Mouse (Mus musculus) forebrain, embryonic 14.5 days (tissue): ENCODE data around the gene Utp4. TPM values are rescaled to one million over a fixed set of nuclear protein-coding genes. Genes with fewer than 3 reads are reported as not detected.
A peak's percentile ranks its signal among the peaks of the same experiment; 100 is the strongest.

ENCODE experiments used
- ATAC-seq: fragments of 200-750 bp; cut with Nextera tagmentation; 2 replicates; pipeline ENCODE4 v1.8.0; 2017; ENCODE audit warnings: mild to moderate bottlenecking, moderate library complexity
- DNase-seq: peaks from one replicate; pipeline ENCODE4 v3.0.0-alpha.2; 2015; ENCODE audit warnings: low spot score
- H3K27ac ChIP-seq: fragments of 300-500 bp; sonication (generic); 2 replicates; pipeline ENCODE4 v1.5.1; 2014; ENCODE audit warnings: low read depth, mild to moderate bottlenecking, control low read depth, low read length, moderate library complexity
- H3K27me3 ChIP-seq: fragments of 300-500 bp; sonication (generic); replicated peaks from 2 replicates; pipeline ENCODE4 v1.6.1; 2014; ENCODE audit warnings: low read length, control low read depth, mixed read lengths; ENCODE audit not compliant: control insufficient read depth, insufficient read depth
- H3K36me3 ChIP-seq: fragments of 300-500 bp; sonication (generic); 2 replicates; pipeline ENCODE4 v1.6.1; 2014; ENCODE audit warnings: low read length, control low read depth; ENCODE audit not compliant: control insufficient read depth, insufficient read depth
- H3K4me1 ChIP-seq: fragments of 300-500 bp; sonication (generic); 2 replicates; pipeline ENCODE4 v1.6.1; 2014; ENCODE audit warnings: antibody characterized with exemption, low read length, control low read depth; ENCODE audit not compliant: control insufficient read depth, insufficient read depth
- H3K4me2 ChIP-seq: fragments of 300-500 bp; sonication (generic); 2 replicates; pipeline ENCODE4 v1.6.1; 2014; ENCODE audit warnings: mild to moderate bottlenecking, control low read depth, low read length
- H3K4me3 ChIP-seq: fragments of 300-500 bp; sonication (generic); 2 replicates; pipeline ENCODE4 v1.5.1; 2014; ENCODE audit warnings: low read depth, low read length, control low read depth
- H3K9ac ChIP-seq: fragments of 300-500 bp; sonication (generic); 2 replicates; pipeline ENCODE4 v1.6.1; 2014; ENCODE audit warnings: mild to moderate bottlenecking, low read length, control low read depth, moderate library complexity
- H3K9me3 ChIP-seq: fragments of 300-500 bp; sonication (generic); replicated peaks from 2 replicates; pipeline ENCODE4 v1.6.1; 2016; ENCODE audit warnings: low read length, control low read depth, mixed read lengths; ENCODE audit not compliant: control insufficient read depth
- whole genome bisulfite sequencing: fragments of 180-500 bp; shearing (Covaris S2); extraction: QIAGEN DNeasy Blood & Tissue Kit; methylation state at CpG from one replicate; pipeline ENCODE4 v1.1.7; 2014; 5-methylcytosine and 5-hydroxymethylcytosine counted together
- polyA plus RNA-seq: library from polyadenylated mRNA; unstranded; fragments of >200 nt; fragmentation: Nextera tagmentation; extraction: Ambion mirVana; gene quantifications from 2 replicates; pipeline ENCODE4 v1.2.1, GENCODE M21; 2014

Utp4 gene
- polyA plus RNA-seq, 1 experiment from 2014 or later = 52.7 TPM

GRCm38 (mm10) chr8:106892210-106892805, 1.1 kb upstream of the Utp4 start:
- Histone ChIP-seq H3K27me3 (no peaks in the 10 kb centered on the region), H3K4me1 (peaks cover 12% of the 10 kb centered on the region; the same call in 1 of the 2 replicates), H3K4me3 (peak overlapping the region; percentile 92), H3K4me2 (peak overlapping the region; percentile 74), H3K9ac (peak overlapping the region; percentile 96), H3K9me3 (no peaks in the 10 kb centered on the region), H3K27ac (peak overlapping the region; percentile 95), H3K36me3 (peaks cover 15% of the 10 kb centered on the region)
- under 1% methylated on average over 15 of the region's 15 CpGs for WGBS
- DNase-seq (peak; percentile 56), ATAC-seq (no peak)

GRCm38 (mm10) chr8:106892806-106893451, 507 bp upstream of the Utp4 start:
- Histone ChIP-seq H3K9ac (peak overlapping the region; percentile 96), H3K27ac (peak overlapping the region; percentile 95), H3K9me3 (no peaks in the 10 kb centered on the region), H3K4me2 (peak overlapping the region; percentile 74), H3K36me3 (peaks cover 20% of the 10 kb centered on the region), H3K27me3 (no peaks in the 10 kb centered on the region), H3K4me1 (peaks cover 12% of the 10 kb centered on the region; the same call in 1 of the 2 replicates), H3K4me3 (peak overlapping the region; percentile 92)
- ATAC-seq = peak; percentile 87
- WGBS = 1% methylated on average over 48 of the region's 57 CpGs
- peak; percentile 51 for DNase-seq

GRCm38 (mm10) chr8:106899473-106899872, 6.0 kb downstream of the Utp4 start:
- Histone ChIP-seq H3K4me1 (no peaks in the 10 kb centered on the region; the same call in 1 of the 2 replicates), H3K4me2 (no peak overlapping the region), H3K9me3 (no peaks in the 10 kb centered on the region), H3K27ac (no peak overlapping the region), H3K4me3 (no peak overlapping the region), H3K27me3 (no peaks in the 10 kb centered on the region), H3K36me3 (peaks cover 84% of the 10 kb centered on the region), H3K9ac (no peak overlapping the region)
- WGBS = 88% methylated on average over 5 of the region's 5 CpGs
- no peak for DNase-seq
- no peak for ATAC-seq

GRCm38 (mm10) chr8:106905727-106906480, 12.5 kb downstream of the Utp4 start:
- WGBS = 89% methylated on average over 17 of the region's 17 CpGs
- Histone ChIP-seq H3K4me2 (no peak overlapping the region), H3K36me3 (peaks cover 79% of the 10 kb centered on the region), H3K4me1 (no peaks in the 10 kb centered on the region), H3K4me3 (no peak overlapping the region), H3K9ac (no peak overlapping the region), H3K9me3 (no peaks in the 10 kb centered on the region), H3K27me3 (no peaks in the 10 kb centered on the region), H3K27ac (no peak overlapping the region)
- DNase-seq (peak; percentile 77), ATAC-seq (no peak)

GRCm38 (mm10) chr8:106906635-106907034, 13.2 kb downstream of the Utp4 start:
- Histone ChIP-seq H3K27me3 (no peaks in the 10 kb centered on the region), H3K4me1 (no peaks in the 10 kb centered on the region), H3K27ac (no peak overlapping the region), H3K4me3 (no peak overlapping the region), H3K36me3 (peaks cover 79% of the 10 kb centered on the region), H3K9ac (no peak overlapping the region), H3K4me2 (no peak overlapping the region), H3K9me3 (no peaks in the 10 kb centered on the region)
- no peak for DNase-seq
- ATAC-seq = no peak
- WGBS = 97% methylated on average over 6 of the region's 6 CpGs

GRCm38 (mm10) chr8:106907450-106907849, 14.0 kb downstream of the Utp4 start:
- 92% methylated on average over 6 of the region's 6 CpGs for WGBS
- DNase-seq (no peak), ATAC-seq (no peak)
- Histone ChIP-seq H3K4me3 (no peak overlapping the region), H3K27ac (no peak overlapping the region), H3K4me1 (no peaks in the 10 kb centered on the region), H3K9ac (no peak overlapping the region), H3K9me3 (no peaks in the 10 kb centered on the region), H3K4me2 (no peak overlapping the region), H3K36me3 (peaks cover 79% of the 10 kb centered on the region), H3K27me3 (no peaks in the 10 kb centered on the region)

GRCm38 (mm10) chr8:106908291-106908690, 14.9 kb downstream of the Utp4 start:
- peaks cover 75% of the 10 kb centered on the region for H3K36me3 ChIP-seq
- H3K4me3 ChIP-seq = no peak overlapping the region
- H3K4me1 ChIP-seq = no peaks in the 10 kb centered on the region
- no peaks in the 10 kb centered on the region for H3K27me3 ChIP-seq
- no peak overlapping the region for H3K27ac ChIP-seq
- H3K9ac ChIP-seq = no peak overlapping the region
- ATAC-seq = no peak
- no peak overlapping the region for H3K4me2 ChIP-seq
- H3K9me3 ChIP-seq = no peaks in the 10 kb centered on the region
- 74% methylated on average over 7 of the region's 7 CpGs for WGBS
- no peak for DNase-seq

- no peak for DNase-seq
- H3K9ac ChIP-seq = no peak overlapping the region
- H3K27me3 ChIP-seq = no peaks in the 10 kb centered on the region
- no peaks in the 10 kb centered on the region for H3K9me3 ChIP-seq
- H3K4me2 ChIP-seq = no peak overlapping the region
- H3K4me1 ChIP-seq = no peaks in the 10 kb centered on the region
- no peak overlapping the region for H3K4me3 ChIP-seq
- ATAC-seq = no peak
- no peak overlapping the region for H3K27ac ChIP-seq
- peaks cover 77% of the 10 kb centered on the region for H3K36me3 ChIP-seq
- 94% methylated on average over 10 of the region's 10 CpGs for WGBS
These were observed 20.2 kb downstream of the Utp4 start for GRCm38 (mm10) chr8:106913631-106914030.
